Mouse (Mus musculus) midbrain, embryonic 11.5 days (tissue): ENCODE data around the gene Spag7. TPM values are rescaled to one million over a fixed set of nuclear protein-coding genes. Genes with fewer than 3 reads are reported as not detected.

Source experiments
- ATAC-seq: fragments of 200-750 bp; cut with Nextera tagmentation; 2 replicates; pipeline ENCODE4 v1.8.0; 2017; ENCODE audit warnings: moderate TSS enrichment, moderate library complexity; ENCODE audit not compliant: low FRiP score
- DNase-seq: peaks from one replicate; pipeline ENCODE4 v3.0.0; 2015; ENCODE audit warnings: low spot score; ENCODE audit errors: missing footprints
- H3K27ac ChIP-seq: fragments of 300-500 bp; sonication (generic); 2 replicates; pipeline ENCODE4 v1.5.1; 2014; ENCODE audit warnings: low read depth, low read length
- H3K27me3 ChIP-seq: fragments of 300-500 bp; sonication (generic); 2 replicates; pipeline ENCODE4 v1.6.1; 2014; ENCODE audit warnings: mild to moderate bottlenecking, low read length, moderate library complexity, mixed read lengths; ENCODE audit not compliant: control insufficient read depth, insufficient read depth
- H3K36me3 ChIP-seq: fragments of 300-500 bp; sonication (generic); 2 replicates; pipeline ENCODE4 v1.6.1; 2014; ENCODE audit warnings: mild to moderate bottlenecking, low read length, moderate library complexity, mixed read lengths; ENCODE audit not compliant: control insufficient read depth, insufficient read depth
- H3K4me1 ChIP-seq: fragments of 300-500 bp; sonication (generic); 2 replicates; pipeline ENCODE4 v1.6.1; 2014; ENCODE audit warnings: low read length; ENCODE audit not compliant: control insufficient read depth, insufficient read depth
- H3K4me2 ChIP-seq: fragments of 300-500 bp; sonication (generic); 2 replicates; pipeline ENCODE4 v1.6.1; 2014; ENCODE audit warnings: mild to moderate bottlenecking, moderate library complexity
- H3K4me3 ChIP-seq: fragments of 300-500 bp; sonication (generic); 2 replicates; pipeline ENCODE4 v1.5.1; 2014; ENCODE audit warnings: low read depth, low read length
- H3K9ac ChIP-seq: fragments of 300-500 bp; sonication (generic); 2 replicates; pipeline ENCODE4 v1.6.1; 2014; ENCODE audit warnings: low read length
- H3K9me3 ChIP-seq: fragments of 300-500 bp; sonication (generic); 2 replicates; pipeline ENCODE4 v1.6.1; 2016; ENCODE audit warnings: low read length; ENCODE audit not compliant: control insufficient read depth
- WGBS: fragments of 180-500 bp; shearing (Covaris S2); extraction: QIAGEN DNeasy Blood & Tissue Kit; methylation state at CpG from one replicate; pipeline ENCODE4 v1.1.7; 2014; 5-methylcytosine and 5-hydroxymethylcytosine counted together
- polyA plus RNA-seq: library from polyadenylated mRNA; unstranded; fragments of >200 nt; fragmentation: Nextera tagmentation; extraction: Ambion mirVana; gene quantifications from 2 replicates; pipeline ENCODE4 v1.2.1, GENCODE M21; 2014

Gene Spag7
- polyA plus RNA-seq, 1 experiment from 2014 or later: 138 TPM

- peak overlapping the region; percentile 92 for H3K9ac ChIP-seq
- H3K4me2 ChIP-seq: peak overlapping the region; percentile 78
- no peak for ATAC-seq
- H3K27ac ChIP-seq: no peak overlapping the region
- peaks cover 15% of the 10 kb centered on the region for H3K4me1 ChIP-seq
- H3K36me3 ChIP-seq: peaks cover 5% of the 10 kb centered on the region; the same call in 1 of the 2 replicates
- peak overlapping the region; percentile 93 for H3K4me3 ChIP-seq
- 16% methylated on average over 10 of the region's 10 CpGs for WGBS
- no peaks in the 10 kb centered on the region for H3K27me3 ChIP-seq
- H3K9me3 ChIP-seq: no peaks in the 10 kb centered on the region
- DNase-seq: no peak
Observed at GRCm38 (mm10) chr11:70701221-70701955, 32.2 kb upstream of the Spag7 start.

DNA sequence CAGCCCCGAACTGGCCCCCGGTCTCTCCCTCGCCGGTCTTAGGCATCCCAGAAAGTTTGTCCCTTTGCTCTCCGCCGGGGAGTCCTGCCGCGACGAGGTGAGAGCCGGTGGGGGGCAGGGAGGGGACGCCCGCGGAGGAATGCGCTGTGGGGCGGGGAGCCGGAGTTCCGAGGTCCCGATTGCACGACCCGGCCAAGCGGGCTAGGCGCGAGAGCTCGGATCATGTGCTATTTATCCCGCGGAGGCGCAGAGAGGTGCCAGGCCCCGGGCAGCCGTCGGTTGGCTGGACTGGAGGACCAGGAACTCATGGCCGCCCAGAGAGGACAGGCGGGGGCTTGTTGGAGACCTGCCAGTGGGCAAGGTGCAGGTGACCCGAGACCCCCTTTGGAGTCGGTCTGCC, 31.4 kb upstream of the Spag7 start:
- under 1% methylated on average over 34 of the region's 34 CpGs for WGBS

DNA sequence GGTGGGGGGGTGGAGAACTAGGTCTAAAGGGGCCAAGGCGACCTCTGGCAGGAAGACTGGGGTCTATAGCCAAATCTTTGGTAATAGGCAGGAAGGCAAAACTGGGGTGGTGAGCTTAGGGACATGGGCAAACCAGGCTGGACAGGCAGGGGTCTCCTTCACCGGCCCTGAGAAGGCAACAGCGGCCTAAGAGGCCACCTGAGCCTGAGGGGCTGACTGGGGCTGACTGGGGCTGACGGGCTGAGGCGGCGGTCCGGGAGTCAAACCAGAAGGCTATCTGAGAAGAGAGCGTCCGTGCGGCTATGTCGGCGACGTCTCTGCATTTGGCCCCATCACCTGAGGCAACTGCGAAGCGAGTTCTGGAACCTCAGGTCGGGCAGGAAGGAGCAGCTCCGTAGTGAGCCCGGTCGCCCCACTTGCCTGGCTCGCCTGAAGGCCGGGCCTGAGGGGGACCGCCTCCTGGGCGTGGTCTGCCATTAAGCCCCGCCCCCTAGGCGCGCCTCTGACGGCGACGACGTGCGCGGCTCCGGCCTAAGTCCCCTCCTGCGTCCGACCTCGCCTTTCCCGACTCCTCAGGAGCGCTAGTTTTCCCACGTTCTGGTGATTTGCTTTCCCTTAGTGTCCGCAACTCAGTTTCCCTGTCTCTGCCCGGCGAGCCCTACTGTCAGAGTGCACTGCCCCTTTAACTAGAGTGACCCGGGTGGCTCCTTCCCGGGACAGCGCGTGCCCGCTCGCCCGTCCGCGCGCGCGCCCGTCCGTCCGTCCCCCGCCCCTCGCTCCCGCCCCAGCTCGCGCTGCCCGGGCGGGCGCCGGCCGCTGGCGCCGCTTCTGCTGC, 30.7 kb upstream of the Spag7 start, which contains the start of the genes Inca1 and Kif1c:
Gene Inca1 (minus strand): TSS at position 434 of the 835 bp plus-strand sequence.
Gene Kif1c (plus strand): TSS at position 827 of the 835 bp plus-strand sequence.
- WGBS: 2% methylated on average over 68 of the region's 69 CpGs
- Histone ChIP-seq H3K27ac (peak within 1 kb of the TSS; percentile 75), H3K4me3 (peak within 1 kb of the TSS; percentile 93), H3K9me3 (no peaks in the 10 kb centered on the region), H3K9ac (peak within 1 kb of the TSS; percentile 92), H3K4me2 (peak within 1 kb of the TSS; percentile 78), H3K27me3 (no peaks in the 10 kb centered on the region), H3K4me1 (peaks cover 15% of the 10 kb centered on the region), H3K36me3 (peaks cover 3% of the 10 kb centered on the region; the same call in 1 of the 2 replicates)
- DNase-seq (peak; percentile 99), ATAC-seq (peak; percentile 95)

More for the DNA sequence above, 31.4 kb upstream of the Spag7 start:
- ATAC-seq (peak; percentile 63), DNase-seq (peak; percentile 95)
- peak overlapping the region; percentile 75 for H3K27ac ChIP-seq
- peak overlapping the region; percentile 92 for H3K9ac ChIP-seq
- H3K4me1 ChIP-seq: peaks cover 15% of the 10 kb centered on the region
- H3K4me2 ChIP-seq: peak overlapping the region; percentile 78
- peaks cover 3% of the 10 kb centered on the region; the same call in 1 of the 2 replicates for H3K36me3 ChIP-seq
- peak overlapping the region; percentile 93 for H3K4me3 ChIP-seq
- no peaks in the 10 kb centered on the region for H3K27me3 ChIP-seq
- H3K9me3 ChIP-seq: no peaks in the 10 kb centered on the region

GRCm38 (mm10) chr11:70699051-70699450, 29.8 kb upstream of the Spag7 start:
- H3K4me3 ChIP-seq: no peak overlapping the region
- WGBS: 79% methylated on average over 2 of the region's 2 CpGs
- ATAC-seq: no peak

DNA sequence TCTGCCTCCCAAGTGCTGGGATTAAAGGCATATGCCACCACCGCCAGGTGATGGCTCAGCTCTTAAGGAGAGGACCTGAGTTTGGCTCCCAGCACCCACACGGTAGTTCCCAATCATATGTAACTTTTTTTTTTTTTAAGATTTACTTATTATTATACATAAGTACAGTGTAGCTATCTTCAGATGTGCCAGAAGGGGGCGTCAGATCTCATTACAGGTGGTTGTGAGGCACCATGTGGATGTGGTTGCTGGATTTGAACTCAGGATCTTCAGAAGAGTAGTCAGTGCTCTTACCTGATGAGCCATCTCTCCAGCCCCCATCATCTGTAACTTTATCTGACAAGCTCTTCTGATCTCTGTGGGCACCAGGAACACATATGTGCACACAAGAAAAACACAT, 28.2 kb upstream of the Spag7 start:
- peaks cover 14% of the 10 kb centered on the region for H3K4me1 ChIP-seq
- H3K9me3 ChIP-seq: no peaks in the 10 kb centered on the region
- H3K36me3 ChIP-seq: no peaks in the 10 kb centered on the region
- no peak overlapping the region for H3K9ac ChIP-seq
- 72% methylated on average over 3 of the region's 3 CpGs for WGBS
- no peak overlapping the region for H3K27ac ChIP-seq
- H3K4me2 ChIP-seq: no peak overlapping the region
- DNase-seq (no peak), ATAC-seq (no peak)
- no peaks in the 10 kb centered on the region for H3K27me3 ChIP-seq
- no peak overlapping the region for H3K4me3 ChIP-seq

More at GRCm38 (mm10) chr11:70699051-70699450, 29.8 kb upstream of the Spag7 start:
- no peak overlapping the region for H3K4me2 ChIP-seq
- no peak overlapping the region for H3K9ac ChIP-seq
- H3K27me3 ChIP-seq: no peaks in the 10 kb centered on the region
- H3K4me1 ChIP-seq: peaks cover 15% of the 10 kb centered on the region
- H3K27ac ChIP-seq: no peak overlapping the region
- no peak for DNase-seq
- H3K9me3 ChIP-seq: no peaks in the 10 kb centered on the region
- no peaks in the 10 kb centered on the region for H3K36me3 ChIP-seq

GRCm38 (mm10) chr11:70693504-70693903, 24.3 kb upstream of the Spag7 start:
- no peak for ATAC-seq
- no peaks in the 10 kb centered on the region for H3K9me3 ChIP-seq
- WGBS: 69% methylated on average over 3 of the region's 3 CpGs

DNA sequence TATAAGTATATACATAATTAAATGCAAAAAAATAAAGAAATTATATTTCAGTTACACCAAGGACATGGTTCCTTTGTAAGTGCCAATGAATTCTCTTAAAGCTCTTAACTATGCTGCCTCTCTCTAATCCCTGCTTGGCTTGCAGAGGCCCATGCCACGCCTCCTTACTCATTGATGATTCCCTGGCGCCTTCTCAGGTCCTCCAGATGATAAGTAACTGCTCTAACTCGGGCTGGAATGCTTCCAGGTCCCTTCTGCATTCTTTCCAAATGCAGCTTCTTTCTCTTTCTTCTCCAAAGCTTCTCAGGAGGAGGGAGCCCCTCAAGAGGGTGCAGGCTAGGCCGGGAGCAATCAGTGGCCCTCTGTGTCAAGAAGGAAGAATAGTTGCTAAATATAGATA, 20.4 kb upstream of the Spag7 start:
- ATAC-seq: no peak
- no peaks in the 10 kb centered on the region for H3K36me3 ChIP-seq
- peaks cover 13% of the 10 kb centered on the region for H3K4me1 ChIP-seq
- H3K4me2 ChIP-seq: no peak overlapping the region
- no peak overlapping the region for H3K4me3 ChIP-seq
- no peaks in the 10 kb centered on the region for H3K27me3 ChIP-seq
- no peak overlapping the region for H3K9ac ChIP-seq
- no peaks in the 10 kb centered on the region for H3K9me3 ChIP-seq
- DNase-seq: peak; percentile 33
- H3K27ac ChIP-seq: no peak overlapping the region
- WGBS: 55% methylated on average over 4 of the region's 4 CpGs

More at GRCm38 (mm10) chr11:70693504-70693903, 24.3 kb upstream of the Spag7 start:
- Histone ChIP-seq H3K4me2 (no peak overlapping the region), H3K4me1 (peaks cover 2% of the 10 kb centered on the region), H3K27ac (no peak overlapping the region), H3K27me3 (no peaks in the 10 kb centered on the region), H3K36me3 (no peaks in the 10 kb centered on the region), H3K4me3 (no peak overlapping the region), H3K9ac (no peak overlapping the region)
- no peak for DNase-seq

- Histone ChIP-seq H3K27me3 (no peaks in the 10 kb centered on the region), H3K9ac (peak overlapping the region; percentile 79), H3K4me2 (peak overlapping the region; percentile 76), H3K9me3 (no peaks in the 10 kb centered on the region), H3K27ac (peak overlapping the region; percentile 2; the same call in 1 of the 2 replicates), H3K36me3 (peaks cover 2% of the 10 kb centered on the region; the same call in 1 of the 2 replicates), H3K4me1 (peaks cover 13% of the 10 kb centered on the region), H3K4me3 (peak overlapping the region; percentile 77)
- ATAC-seq: no peak
- no peak for DNase-seq
- WGBS: 11% methylated on average over 8 of the region's 8 CpGs
Observed at GRCm38 (mm10) chr11:70688372-70688771, 19.2 kb upstream of the Spag7 start.
